In genomic region chr13:71963356-71964351, GRCm38 (mm10) we compare ENCODE assay signal across 8 mouse cellular contexts. TPM values are rescaled to one million over a fixed set of nuclear protein-coding genes. Genes with fewer than 3 reads are reported as not detected.
DNase-seq lines count a peak whose midpoint lies in the region; ATAC-seq and TF ChIP-seq lines count a peak whose summit lies in the region.

TSS of gene Irx1 (minus strand) at chr13:71963723.

- 2% methylated on average over 96 of the region's 100 CpGs for WGBS in heart, adult 2 months
- 1% methylated on average over 84 of the region's 100 CpGs for WGBS in forebrain, embryonic 11.5 days
- WGBS in kidney, embryonic 14.5 days, result under 1% methylated on average over 90 of the region's 100 CpGs
- whole genome bisulfite sequencing in lung, postnatal 0 days, result under 1% methylated on average over 56 of the region's 100 CpGs

- peak within 1 kb of the TSS; percentile 36 for H3K27ac ChIP-seq in heart, adult 2 months
- H3K27ac ChIP-seq in forebrain, embryonic 11.5 days (ENCODE audit: low read depth, low read length), result no peak within 1 kb of the TSS
- no peak within 1 kb of the TSS for H3K27ac ChIP-seq in kidney, embryonic 14.5 days (ENCODE audit: low read depth, low read length)
- H3K27ac ChIP-seq in lung, postnatal 0 days (ENCODE audit: low read length), result peak within 1 kb of the TSS; percentile 89

- H3K4me3 ChIP-seq in heart, adult 2 months, result peak within 1 kb of the TSS; percentile 36
- peak within 1 kb of the TSS; percentile 41 for H3K4me3 ChIP-seq in forebrain, embryonic 11.5 days (ENCODE audit: low read depth, low read length)
- peak within 1 kb of the TSS; percentile 46 for H3K4me3 ChIP-seq in kidney, embryonic 14.5 days (ENCODE audit: low read length)
- peak within 1 kb of the TSS; percentile 63 for H3K4me3 ChIP-seq in lung, postnatal 0 days (ENCODE audit: low read depth, low read length)

- no peaks in the 10 kb centered on the region for H3K36me3 ChIP-seq in heart, adult 2 months (ENCODE audit: control insufficient read depth, insufficient read depth, low read length)
- H3K36me3 ChIP-seq in forebrain, embryonic 11.5 days (ENCODE audit: control insufficient read depth, insufficient read depth, low read length), result no peaks in the 10 kb centered on the region
- H3K36me3 ChIP-seq in kidney, embryonic 14.5 days (ENCODE audit: control insufficient read depth, insufficient read depth, low read length), result no peaks in the 10 kb centered on the region
- H3K36me3 ChIP-seq in lung, postnatal 0 days (ENCODE audit: insufficient read depth, low read length), result no peaks in the 10 kb centered on the region

- peak within 1 kb of the TSS; percentile 78 for H3K4me2 ChIP-seq in forebrain, embryonic 11.5 days (ENCODE audit: low read depth, low read length, severe bottlenecking)
- H3K4me2 ChIP-seq in kidney, embryonic 14.5 days (replicated peaks; ENCODE audit: low read depth, low read length), result peak within 1 kb of the TSS; percentile 62
- H3K4me2 ChIP-seq in lung, postnatal 0 days (replicated peaks; ENCODE audit: low read depth, low read length), result peak within 1 kb of the TSS; percentile 58

- peaks cover 13% of the 10 kb centered on the region; the same call in 1 of the 2 replicates for H3K27me3 ChIP-seq in heart, adult 2 months (ENCODE audit: control insufficient read depth, insufficient read depth, low read length)
- peaks cover 95% of the 10 kb centered on the region for H3K27me3 ChIP-seq in forebrain, embryonic 11.5 days (ENCODE audit: control insufficient read depth, insufficient read depth, low read length)
- H3K27me3 ChIP-seq in kidney, embryonic 14.5 days (ENCODE audit: control insufficient read depth, insufficient read depth, low read length), result peaks cover 97% of the 10 kb centered on the region
- H3K27me3 ChIP-seq in lung, postnatal 0 days (replicated peaks; ENCODE audit: insufficient read depth, low read length), result peaks cover 49% of the 10 kb centered on the region

- ATAC-seq in forebrain, embryonic 11.5 days (replicated peaks; ENCODE audit: low FRiP score), result peak; percentile 73
- ATAC-seq in kidney, embryonic 14.5 days (ENCODE audit: low FRiP score, low TSS enrichment), result peak; percentile 47; the same call in 1 of the 2 replicates
- ATAC-seq in lung, postnatal 0 days, result peak; percentile 84

- intact Hi-C loops in heart, adult 2 months (cut with DNase I), result loop anchor here (5.0 kb wide), 1 partner anchor 674 kb away; no protein-coding TSS in a partner anchor
- intact Hi-C loops in left cerebral cortex, postnatal 14 days (cut with DNase I), result loop anchor here (5.0 kb wide), 1 partner anchor 664 kb away; the partner anchor contains the start of gene Irx2

- no peaks in the 10 kb centered on the region for H3K4me1 ChIP-seq in heart, adult 2 months (ENCODE audit: control insufficient read depth, insufficient read depth, low read length)
- H3K4me1 ChIP-seq in forebrain, embryonic 11.5 days (replicated peaks; ENCODE audit: control insufficient read depth, insufficient read depth, low read length), result peaks cover 13% of the 10 kb centered on the region
- peaks cover 10% of the 10 kb centered on the region; the same call in 1 of the 2 replicates for H3K4me1 ChIP-seq in kidney, embryonic 14.5 days (ENCODE audit: control insufficient read depth, insufficient read depth, low read length)
- H3K4me1 ChIP-seq in lung, postnatal 0 days (ENCODE audit: insufficient read depth, low read depth, low read length), result no peaks in the 10 kb centered on the region; the same call in 1 of the 2 replicates

- no peaks in the 10 kb centered on the region for H3K9me3 ChIP-seq in forebrain, embryonic 11.5 days (ENCODE audit: control insufficient read depth, low read length)
- no peaks in the 10 kb centered on the region for H3K9me3 ChIP-seq in kidney, embryonic 14.5 days (ENCODE audit: control insufficient read depth, low read length)
- no peaks in the 10 kb centered on the region for H3K9me3 ChIP-seq in lung, postnatal 0 days (ENCODE audit: low read length)

- TF ChIP-seq CTCF in heart, adult 2 months (IDR thresholded peaks at IDR 0.05), result no peak
- TF ChIP-seq CTCF in lung, postnatal 0 days (IDR thresholded peaks at IDR 0.05), result no peak

- H3K79me2 ChIP-seq in heart, adult 2 months (replicated peaks; ENCODE audit: control insufficient read depth, insufficient read depth, low read length), result no peaks in the 10 kb centered on the region

- TF ChIP-seq EP300 in heart, adult 2 months (IDR thresholded peaks at IDR 0.05; ENCODE audit: insufficient read depth, low read depth, low read length), result no peak
- no peak for TF ChIP-seq EP300 in lung, postnatal 0 days (IDR thresholded peaks at IDR 0.05)

- peak; percentile 19; the same call in 1 of the 2 replicates for TF ChIP-seq POLR2A in heart, adult 2 months (IDR thresholded peaks at IDR 0.05; ENCODE audit: insufficient read depth, low read depth, low read length)

- DNase-seq in heart, adult 2 months, result peak; percentile 33 to 45
- no peak for DNase-seq in heart, adult 8-10 months (ENCODE audit: low spot score)
- peak; percentile 86 for DNase-seq in forebrain, embryonic 11.5 days (ENCODE audit: low spot score)
- peak; percentile 84 for DNase-seq in lung, postnatal 0 days (ENCODE audit: low spot score)
- DNase-seq in gastrocnemius, postnatal 4 days (ENCODE audit: low spot score in 2 of 2), result no peak
- no peak for DNase-seq in left cerebral cortex, postnatal 14 days (ENCODE audit: low spot score in 2 of 2)
- DNase-seq in urinary bladder, postnatal 14 days (ENCODE audit: low spot score), result no peak

- peak within 1 kb of the TSS; percentile 66 for H3K9ac ChIP-seq in heart, adult 2 months (ENCODE audit: low read depth, low read length)
- H3K9ac ChIP-seq in forebrain, embryonic 11.5 days (ENCODE audit: low read length), result peak within 1 kb of the TSS; percentile 37
- H3K9ac ChIP-seq in kidney, embryonic 14.5 days (ENCODE audit: low read depth, low read length), result peak within 1 kb of the TSS; percentile 51
- peak within 1 kb of the TSS; percentile 88 for H3K9ac ChIP-seq in lung, postnatal 0 days (replicated peaks; ENCODE audit: low read depth)

RNA-seq across cellular contexts. Expression of gene Irx1, which starts in this region (rescaled TPM):
- total RNA-seq in heart, adult 2 months (2021), result 1 to 10 TPM; 5.2 to 6.9 TPM
- polyA plus RNA-seq in heart, adult 2 months (2012; rRNA removed), result 5.6 and 7.1 TPM in 2 replicates
- total RNA-seq in heart, adult 8-10 months (2022), result 1 to 10 TPM; 6.4 to 9.3 (median 8.3) TPM
- 0.45 and 0.68 TPM in 2 replicates for polyA plus RNA-seq in forebrain, embryonic 11.5 days (2014; fragmentation: Nextera tagmentation; extraction: Ambion mirVana)
- 2.1 and 3.5 TPM in 2 replicates for polyA plus RNA-seq in kidney, embryonic 14.5 days (2014; fragmentation: Nextera tagmentation; extraction: Ambion mirVana)
- 19.3 and 20.6 TPM in 2 replicates for polyA plus RNA-seq in lung, postnatal 0 days (2015; fragmentation: Nextera tagmentation; extraction: Ambion mirVana)
- total RNA-seq in gastrocnemius, postnatal 4 days (2021), result not detected
- total RNA-seq in left cerebral cortex, postnatal 14 days (2021), result 1 to 10 TPM in 1 of 2 experiments, under 1 TPM in 1; 0.68 to 1.2 TPM

Comparison
In these comparisons a context has a peak if more than half of its experiments do, and no peak if none do; other contexts are left out.
1. DNase-seq: peak in heart, adult 2 months (2 of 2) and lung, postnatal 0 days (single experiment); none in heart, adult 8-10 months (single experiment), gastrocnemius, postnatal 4 days (0 of 2), left cerebral cortex, postnatal 14 days (0 of 2) and urinary bladder, postnatal 14 days (single experiment).
2. Peak in DNase-seq, ATAC-seq, H3K4me3 ChIP-seq, H3K9ac ChIP-seq and H3K4me2 ChIP-seq in forebrain, embryonic 11.5 days; RNA of the gene not detected or under 1 TPM.
3. H3K27ac ChIP-seq: peak in heart, adult 2 months (single experiment) and lung, postnatal 0 days (single experiment); none in forebrain, embryonic 11.5 days (single experiment) and kidney, embryonic 14.5 days (single experiment).
4. H3K9ac ChIP-seq: peak in every context shown above with its lines; median percentile 88 in lung, postnatal 0 days; 66 in heart, adult 2 months; 51 in kidney, embryonic 14.5 days; 37 in forebrain, embryonic 11.5 days.
5. Peak in every context shown above with its lines, with median percentiles within 50 percentile points of each other: H3K4me3 ChIP-seq, ATAC-seq and H3K4me2 ChIP-seq.